Mouse (Mus musculus): Measurements from ENCODE around the gene Pkmyt1.

The Pkmyt1 gene

DNA sequence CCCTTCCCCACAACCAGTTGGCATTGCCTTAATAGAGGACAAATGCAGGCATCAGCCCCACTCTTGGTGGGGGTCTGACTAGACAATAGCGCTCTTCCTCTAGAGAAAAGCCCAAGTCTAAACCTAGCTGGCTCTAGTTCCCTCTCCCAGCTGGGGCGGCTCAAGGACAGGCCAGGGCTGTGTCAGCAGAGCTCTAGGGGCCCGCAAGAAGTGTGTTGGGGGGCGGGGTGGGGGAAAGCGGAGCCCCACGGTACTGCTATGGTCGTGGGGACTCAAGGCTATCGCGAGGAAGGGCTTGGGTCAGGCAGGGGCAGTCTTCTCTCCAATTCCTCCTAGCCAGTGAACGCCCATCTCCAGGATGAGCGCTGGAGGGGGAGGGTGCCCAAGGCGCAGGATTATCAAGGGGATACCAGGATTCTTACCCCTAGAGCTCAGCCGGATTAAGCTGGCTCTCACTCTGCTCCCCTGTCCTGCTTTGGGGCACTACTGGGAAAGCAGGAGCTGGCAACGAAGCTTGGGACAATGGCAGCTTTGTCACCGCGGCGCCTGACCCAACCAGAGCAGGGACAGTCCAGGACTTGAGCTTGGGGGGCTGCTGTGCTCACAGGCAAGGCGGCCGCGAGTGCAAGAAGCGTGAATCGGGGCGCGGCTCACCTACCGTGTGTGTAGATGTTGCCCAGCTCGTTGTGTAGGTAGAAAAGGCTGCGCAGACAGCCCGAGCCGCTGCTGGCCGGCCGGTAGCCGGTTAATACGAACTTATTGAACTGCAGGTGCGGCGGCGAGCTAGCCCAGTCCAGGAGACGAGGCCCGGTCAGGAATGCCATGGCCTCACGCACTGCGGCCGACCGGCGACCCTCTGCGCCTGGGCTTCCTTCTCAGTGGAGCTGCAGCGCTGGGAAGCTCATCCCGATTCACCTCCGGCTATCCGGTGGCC, 13.3 kb downstream of the Pkmyt1 start:
- TF ChIP-seq GATA4 (IDR thresholded peaks at IDR 0.05; ENCODE audit: insufficient replicate concordance, low read length) = no peak

DNA sequence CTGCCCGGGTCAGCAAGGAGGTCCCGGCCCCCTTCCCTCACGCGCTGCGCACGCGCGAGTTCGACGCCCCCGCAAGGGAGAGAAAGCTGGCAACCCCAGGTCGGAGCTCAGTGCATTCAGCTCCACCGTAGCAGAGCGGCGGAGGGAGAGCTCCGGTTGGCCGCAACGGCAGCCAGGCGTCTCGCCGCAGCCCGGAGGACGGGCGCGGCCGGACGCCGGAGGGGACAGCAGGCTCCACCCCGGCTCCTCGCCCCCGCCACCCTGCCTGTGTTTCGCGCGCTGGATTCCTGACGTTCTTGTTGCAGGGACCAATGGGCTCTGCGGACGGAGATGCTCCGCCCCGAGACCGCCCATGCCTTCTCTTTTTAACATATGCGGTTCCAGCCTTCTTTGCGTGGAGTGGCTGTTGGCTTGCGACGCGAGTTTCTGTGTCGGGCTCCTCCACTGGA, 14.0 kb downstream of the Pkmyt1 start:
- TF ChIP-seq GATA4 (IDR thresholded peaks at IDR 0.05; ENCODE audit: insufficient replicate concordance, low read length) = peak; percentile 13; the same call in 1 of the 2 replicates

DNA sequence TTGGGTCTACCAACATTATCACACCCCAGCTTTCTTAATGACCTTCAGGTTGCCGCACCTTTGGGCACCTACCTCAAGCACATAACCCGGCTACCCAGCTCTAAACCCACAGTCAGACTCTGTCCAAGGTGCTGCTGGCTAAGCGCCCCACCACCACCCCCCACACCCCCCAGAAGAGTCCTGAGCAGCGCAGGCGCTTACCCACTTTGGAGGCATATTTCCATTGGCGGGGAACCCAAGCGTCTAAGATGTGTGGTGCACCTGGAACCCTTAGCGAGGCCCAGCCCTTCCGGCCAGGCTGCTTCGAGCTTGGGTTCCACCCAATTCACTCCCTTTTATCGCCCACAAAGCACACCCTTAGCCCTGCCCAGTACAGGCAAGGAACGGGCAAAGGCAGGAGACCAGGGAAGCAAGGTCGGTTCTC, 14.5 kb downstream of the Pkmyt1 start, which contains the start of gene Paqr4:
TSS of gene Paqr4 (minus strand) at position 270 of the 424 bp plus-strand sequence.
- no peak for TF ChIP-seq GATA4 (IDR thresholded peaks at IDR 0.05; ENCODE audit: insufficient replicate concordance, low read length)

DNA sequence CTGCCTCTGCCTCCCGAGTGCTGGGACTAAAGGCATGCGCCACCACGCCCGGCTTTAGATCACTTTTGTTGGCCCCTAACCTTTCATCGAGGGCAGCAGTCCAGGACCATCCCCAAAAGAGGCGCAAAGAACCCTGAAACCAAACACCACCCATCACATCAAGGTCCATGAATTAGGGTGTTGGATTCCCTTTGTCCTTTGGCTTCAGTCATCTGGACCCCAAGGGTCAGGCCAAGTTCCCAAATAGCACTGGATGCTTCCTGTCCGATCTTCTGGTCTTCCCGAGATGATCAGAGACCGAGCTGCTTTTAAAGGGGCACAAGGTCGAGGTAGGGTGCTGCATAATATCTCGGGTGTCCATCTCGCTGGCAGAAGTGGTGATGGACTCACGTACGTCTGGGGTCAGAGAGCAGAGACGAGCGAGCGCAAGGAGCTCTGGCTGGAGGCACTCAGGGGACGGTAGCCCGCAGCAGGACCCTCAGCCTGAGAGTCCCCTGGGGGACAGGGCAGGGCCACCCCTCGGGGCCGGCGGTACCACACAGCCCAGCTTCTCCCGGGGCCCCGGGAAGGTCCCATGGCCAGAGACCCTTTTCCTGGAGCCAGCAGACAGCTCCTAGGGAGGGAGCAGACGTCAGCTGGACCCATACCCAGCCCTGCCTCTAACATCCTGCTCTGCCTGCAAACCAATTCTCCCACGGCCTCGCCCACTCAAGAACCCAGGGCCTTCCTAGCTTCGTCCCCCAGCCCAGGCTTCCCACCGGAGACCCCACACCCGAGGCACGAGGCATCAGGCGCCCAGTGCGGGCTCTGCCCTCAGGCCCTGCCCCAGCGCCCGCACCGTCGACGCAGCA, 15.4 kb downstream of the Pkmyt1 start:
- TF ChIP-seq GATA4 (IDR thresholded peaks at IDR 0.05; ENCODE audit: insufficient replicate concordance, low read length) = no peak

- no peak for TF ChIP-seq GATA4 (IDR thresholded peaks at IDR 0.05; ENCODE audit: insufficient replicate concordance, low read length)
Observed at GRCm38 (mm10) chr17:23742210-23742793, 16.2 kb downstream of the Pkmyt1 start.

GRCm38 (mm10) chr17:23742941-23743340, 16.8 kb downstream of the Pkmyt1 start:
- no peak for TF ChIP-seq GATA4 (IDR thresholded peaks at IDR 0.05; ENCODE audit: insufficient replicate concordance, low read length)

GRCm38 (mm10) chr17:23744076-23744475, 17.9 kb downstream of the Pkmyt1 start:
- TF ChIP-seq GATA4 (IDR thresholded peaks at IDR 0.05; ENCODE audit: insufficient replicate concordance, low read length) = no peak

- TF ChIP-seq GATA4 (IDR thresholded peaks at IDR 0.05; ENCODE audit: insufficient replicate concordance, low read length) = no peak
Observed at GRCm38 (mm10) chr17:23744651-23745050, 18.5 kb downstream of the Pkmyt1 start.

GRCm38 (mm10) chr17:23745301-23746251, 19.4 kb downstream of the Pkmyt1 start, which contains the start of gene Kremen2:
Gene Kremen2 (minus strand): TSS chr17:23745833.
- no peak for TF ChIP-seq GATA4 (IDR thresholded peaks at IDR 0.05; ENCODE audit: insufficient replicate concordance, low read length)

DNA sequence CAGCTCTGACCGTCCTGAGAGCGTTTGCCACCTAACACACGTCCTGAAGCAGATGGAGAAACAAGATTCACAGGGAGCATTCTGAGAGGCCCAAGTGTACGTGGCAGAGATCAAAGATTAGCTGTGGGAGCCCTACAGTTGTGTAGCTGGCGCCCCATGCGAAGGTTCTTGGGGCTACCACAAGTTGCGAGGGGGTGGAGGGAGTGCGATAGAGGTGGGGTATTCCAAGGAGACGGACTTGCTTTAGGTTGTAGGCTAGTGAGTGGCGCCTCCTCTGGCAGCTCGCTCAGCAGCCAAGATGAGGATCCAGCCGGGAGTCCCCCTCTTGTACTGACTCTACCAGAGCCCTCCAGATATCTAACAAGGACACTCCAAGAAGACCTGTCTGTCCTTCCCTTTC, 20.2 kb downstream of the Pkmyt1 start:
- no peak for TF ChIP-seq GATA4 (IDR thresholded peaks at IDR 0.05; ENCODE audit: insufficient replicate concordance, low read length)

DNA sequence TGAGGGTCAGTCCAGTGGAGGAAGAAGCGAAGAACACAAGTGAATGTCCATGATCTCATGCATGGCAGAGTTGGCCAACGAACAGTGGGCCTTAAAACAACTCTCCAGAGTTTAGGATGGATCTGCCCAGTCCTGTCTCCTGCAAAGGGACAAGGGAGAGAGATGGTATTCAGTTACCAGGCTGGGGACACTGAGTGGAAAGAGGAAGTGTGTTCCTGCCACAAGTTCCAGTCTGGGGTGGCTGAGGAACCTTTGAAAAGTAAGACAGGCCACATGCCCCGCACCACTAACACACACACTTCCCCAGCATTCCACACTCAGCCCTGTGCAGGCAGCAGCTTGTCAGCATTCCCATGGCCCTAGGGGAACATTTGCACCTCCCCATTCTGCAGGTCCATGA, 20.6 kb downstream of the Pkmyt1 start:
- TF ChIP-seq GATA4 (IDR thresholded peaks at IDR 0.05; ENCODE audit: insufficient replicate concordance, low read length) = no peak

- TF ChIP-seq GATA4 (IDR thresholded peaks at IDR 0.05; ENCODE audit: insufficient replicate concordance, low read length) = no peak
Observed at GRCm38 (mm10) chr17:23747471-23747870, 21.3 kb downstream of the Pkmyt1 start.

GRCm38 (mm10) chr17:23748026-23748425, 21.9 kb downstream of the Pkmyt1 start:
- no peak for TF ChIP-seq GATA4 (IDR thresholded peaks at IDR 0.05; ENCODE audit: insufficient replicate concordance, low read length)

All from liver, adult (tissue).